Mouse (Mus musculus) heart, adult 2 months (tissue): Measurements from ENCODE around the gene Pip. TPM values are rescaled to one million over a fixed set of nuclear protein-coding genes. Genes with fewer than 3 reads are reported as not detected.

Source experiments
- DNase-seq, 2 experiments: peaks; one replicate each; pipeline ENCODE4 v3.0.0; 2021
- H3K27ac ChIP-seq: fragments of 200-600 bp; 2 replicates; pipeline ENCODE4 v1.8.1; 2022
- H3K27me3 ChIP-seq: fragments of 200-500 bp; 2 replicates; pipeline ENCODE4 v1.6.1; 2012; ENCODE audit warnings: mild to moderate bottlenecking, low read length, inconsistent platforms, mixed read lengths; ENCODE audit not compliant: control insufficient read depth, insufficient read depth
- H3K36me3 ChIP-seq: fragments of 200-500 bp; 2 replicates; pipeline ENCODE4 v1.6.1; 2012; ENCODE audit warnings: low read length, inconsistent platforms; ENCODE audit not compliant: control insufficient read depth, insufficient read depth
- H3K4me1 ChIP-seq: fragments of 200-500 bp; 2 replicates; pipeline ENCODE4 v1.6.1; 2011; ENCODE audit warnings: low read length; ENCODE audit not compliant: control insufficient read depth, insufficient read depth
- H3K4me3 ChIP-seq: fragments of 200-600 bp; 2 replicates; pipeline ENCODE4 v1.8.1; 2022
- H3K79me2 ChIP-seq: fragments of 200-500 bp; replicated peaks from 2 replicates; pipeline ENCODE4 v1.6.1; 2012; ENCODE audit warnings: mild to moderate bottlenecking, inconsistent platforms, low read length, moderate library complexity, mixed read lengths; ENCODE audit not compliant: control insufficient read depth, insufficient read depth
- H3K9ac ChIP-seq: fragments of 200-500 bp; 2 replicates; pipeline ENCODE4 v1.6.1; 2012; ENCODE audit warnings: low read depth, mild to moderate bottlenecking, control low read depth, inconsistent platforms, low read length, mixed read lengths
- CTCF ChIP-seq: fragments of 200-600 bp; IDR thresholded peaks from 2 replicates; pipeline ENCODE4 v1.8.1; 2022; ENCODE audit warnings: antibody characterized with exemption, mild to moderate bottlenecking, moderate library complexity
- EP300 ChIP-seq: fragments of 200-500 bp; IDR thresholded peaks from 2 replicates; pipeline ENCODE4 v1.6.1; 2011; ENCODE audit warnings: low read depth, low read length, control low read depth; ENCODE audit not compliant: insufficient read depth
- POLR2A ChIP-seq: fragments of 200-500 bp; IDR thresholded peaks from 2 replicates; pipeline ENCODE4 v1.6.1; 2011; ENCODE audit warnings: mild to moderate bottlenecking, low read depth, low read length, control low read depth; ENCODE audit not compliant: insufficient read depth
- WGBS: fragments of 180-500 bp; shearing (Covaris S2); methylation state at CpG from one replicate; pipeline ENCODE4 v1.1.7; 2018; 5-methylcytosine and 5-hydroxymethylcytosine counted together
- intact Hi-C: fragments of 180-260 bp; cut with DNase I; formaldehyde crosslinking; loops from one replicate; pipeline ENCODE4 v1.15.1; 2025
- long read RNA-seq: library from polyadenylated mRNA; stranded (forward); transcript quantifications from one replicate; pipeline ENCODE4 v2.0.0, GENCODE M21; 2021
- polyA plus RNA-seq: library from polyadenylated mRNA; depleted of rRNA; stranded (reverse); fragments of >200 nt; gene quantifications from 2 replicates; pipeline ENCODE4 v1.2.3, GENCODE M21; 2012; rRNA removed
- total RNA-seq, 2 experiments: library from RNA; stranded (reverse); gene quantifications; 2 replicates each; pipeline ENCODE4 v1.2.3; 2021

Pip gene
- total RNA-seq = not detected
- not detected in 2 replicates for polyA plus RNA-seq
- long read RNA-seq = 0 reads

DNA sequence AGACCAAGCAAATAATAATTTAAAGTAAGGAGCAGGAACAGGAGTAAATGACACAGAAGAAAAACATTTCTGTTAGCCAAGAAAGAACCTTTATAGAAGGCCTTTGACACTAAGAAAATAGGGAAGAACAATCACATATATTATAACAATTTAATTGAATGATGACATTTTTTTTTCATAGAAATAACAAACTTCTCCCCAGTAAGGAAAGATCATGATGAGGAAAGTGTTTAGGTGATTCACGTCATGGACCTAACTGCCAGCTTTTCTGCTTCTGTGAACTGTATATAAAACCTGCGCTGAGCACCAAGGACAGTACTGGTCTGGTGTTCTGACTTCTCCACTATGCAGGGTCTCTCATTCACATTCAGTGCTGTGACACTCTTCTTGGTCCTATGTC, at the start of gene Pip:
TSS of gene Pip (plus strand) at position 301 of the 400 bp plus-strand sequence.
- no peak within 1 kb of the TSS for H3K27ac ChIP-seq
- 65% methylated on average over 2 of the region's 2 CpGs for WGBS
- TF ChIP-seq POLR2A = no peak
- TF ChIP-seq EP300 = no peak
- no peak for TF ChIP-seq CTCF

DNA sequence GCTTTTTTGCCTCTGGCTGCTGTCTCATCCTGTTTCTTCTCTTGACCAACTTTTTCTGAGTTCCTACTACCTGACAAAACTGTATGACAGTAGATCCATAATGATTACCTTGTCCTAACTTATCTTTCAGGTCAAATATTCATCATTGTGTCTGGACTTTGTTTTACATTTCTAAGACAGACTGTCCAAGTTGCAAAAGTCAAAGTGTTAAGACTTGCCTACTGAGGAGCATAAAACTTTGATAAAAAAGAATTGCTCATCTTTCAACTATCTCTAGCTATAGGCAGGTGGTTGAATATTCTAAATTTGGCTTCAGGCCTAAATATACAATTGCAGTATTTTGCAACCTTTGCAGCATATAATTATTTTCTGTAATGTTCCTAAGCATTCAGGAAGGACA, 23.2 kb upstream of the Pip start:
- no peak overlapping the region for H3K27ac ChIP-seq
- no peaks in the 10 kb centered on the region for H3K36me3 ChIP-seq

More for the DNA sequence above, at the start of gene Pip:
- intact Hi-C loops = no loop called here
- no peaks in the 10 kb centered on the region for H3K79me2 ChIP-seq
- H3K36me3 ChIP-seq = no peaks in the 10 kb centered on the region
- no peak within 1 kb of the TSS for H3K4me3 ChIP-seq
- H3K4me1 ChIP-seq = no peaks in the 10 kb centered on the region
- DNase-seq = no peak
- no peak within 1 kb of the TSS for H3K9ac ChIP-seq
- H3K27me3 ChIP-seq = no peaks in the 10 kb centered on the region

DNA sequence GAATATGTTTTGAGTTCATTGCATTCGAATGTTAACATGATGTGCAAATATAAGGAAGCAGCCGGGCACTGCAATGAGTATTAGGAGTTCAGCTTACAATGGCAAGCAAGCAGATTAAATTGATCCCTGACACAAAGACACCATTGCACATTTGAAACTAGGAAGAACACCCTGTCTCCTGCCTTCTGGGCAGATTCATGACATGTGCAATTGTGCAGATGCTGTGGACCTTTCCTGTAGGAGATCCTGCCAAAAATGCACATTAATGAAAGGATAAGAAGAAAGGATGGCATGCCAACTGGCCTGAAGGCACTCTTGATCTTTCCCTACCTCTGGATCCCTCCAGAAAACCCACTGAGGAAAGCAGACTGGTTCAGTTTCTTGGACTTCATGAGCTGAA, 17.8 kb upstream of the Pip start:
- H3K9ac ChIP-seq = no peak overlapping the region
- WGBS = 78% methylated on average over 2 of the region's 2 CpGs
- no peak overlapping the region for H3K27ac ChIP-seq
- H3K27me3 ChIP-seq = no peaks in the 10 kb centered on the region
- intact Hi-C loops = no loop called here
- H3K79me2 ChIP-seq = no peaks in the 10 kb centered on the region
- TF ChIP-seq POLR2A = no peak
- TF ChIP-seq CTCF = no peak
- no peak for TF ChIP-seq EP300
- no peaks in the 10 kb centered on the region for H3K4me1 ChIP-seq
- no peak overlapping the region for H3K4me3 ChIP-seq
- DNase-seq = no peak
- H3K36me3 ChIP-seq = no peaks in the 10 kb centered on the region

More for the DNA sequence above, 23.2 kb upstream of the Pip start:
- Histone ChIP-seq H3K27me3 (no peaks in the 10 kb centered on the region), H3K4me1 (no peaks in the 10 kb centered on the region), H3K79me2 (no peaks in the 10 kb centered on the region), H3K4me3 (no peak overlapping the region), H3K9ac (no peak overlapping the region)
- no peak for DNase-seq
- intact Hi-C loops = no loop called here
- TF ChIP-seq CTCF (no peak), POLR2A (no peak), EP300 (no peak)

DNA sequence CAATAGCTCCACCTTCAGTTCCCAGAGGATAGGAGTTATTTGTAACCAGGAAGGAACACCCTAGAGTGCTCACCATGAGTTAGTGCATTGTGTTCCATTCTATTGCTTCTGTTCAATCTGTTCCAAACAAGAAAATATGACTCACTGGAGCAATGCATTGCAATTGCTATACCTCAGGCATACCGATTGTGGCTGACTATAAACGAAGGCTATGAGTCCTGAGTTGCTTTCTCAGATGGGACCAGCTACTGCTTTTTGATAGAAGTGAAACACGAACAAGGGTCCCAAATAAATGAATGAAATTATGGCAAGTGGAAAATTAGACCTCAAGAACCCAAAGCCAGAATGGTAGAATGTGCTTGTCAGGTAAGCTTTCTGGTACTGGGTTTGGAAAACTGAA, 5.4 kb downstream of the Pip start, which contains the start of gene Sval2:
TSS of gene Sval2 (plus strand) at position 301 of the 400 bp plus-strand sequence.
- Histone ChIP-seq H3K27ac (no peak within 1 kb of the TSS), H3K36me3 (no peaks in the 10 kb centered on the region), H3K4me3 (no peak within 1 kb of the TSS), H3K4me1 (no peaks in the 10 kb centered on the region), H3K9ac (no peak within 1 kb of the TSS), H3K27me3 (no peaks in the 10 kb centered on the region), H3K79me2 (no peaks in the 10 kb centered on the region)
- whole genome bisulfite sequencing = 63% methylated on average over 3 of the region's 3 CpGs
- DNase-seq = no peak
- intact Hi-C loops = no loop called here
- no peak for TF ChIP-seq CTCF
- no peak for TF ChIP-seq POLR2A
- no peak for TF ChIP-seq EP300

DNA sequence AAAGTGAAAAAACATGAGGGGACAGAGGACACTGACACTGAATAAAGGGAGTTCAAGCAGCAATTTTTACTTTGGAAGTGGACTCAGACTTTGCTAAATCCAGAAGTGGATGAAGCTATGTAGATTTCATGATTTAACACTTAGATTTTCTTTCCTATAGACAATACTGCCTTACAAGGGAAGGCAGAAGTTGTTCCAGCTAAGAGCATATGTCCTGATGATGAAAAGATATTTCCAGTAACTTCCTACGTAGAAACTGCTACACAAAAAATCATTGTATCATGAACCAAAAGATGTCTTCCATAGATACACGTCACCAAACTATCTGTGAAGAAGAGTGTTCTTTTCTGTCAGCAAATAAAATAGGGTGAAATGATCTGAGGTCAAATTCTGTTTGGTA, 16.7 kb downstream of the Pip start:
- no peaks in the 10 kb centered on the region for H3K36me3 ChIP-seq
- no peak overlapping the region for H3K4me3 ChIP-seq
- no peak overlapping the region for H3K9ac ChIP-seq
- no peak overlapping the region for H3K27ac ChIP-seq
- no peaks in the 10 kb centered on the region for H3K27me3 ChIP-seq
- DNase-seq = no peak
- intact Hi-C loops = no loop called here
- H3K79me2 ChIP-seq = no peaks in the 10 kb centered on the region
- TF ChIP-seq POLR2A (no peak), CTCF (no peak), EP300 (no peak)
- 53% methylated on average over 2 of the region's 2 CpGs for WGBS
- no peaks in the 10 kb centered on the region for H3K4me1 ChIP-seq

Other genes with a start within 250 kb of the Pip start
- 1 to 10 TPM; 1.6 to 2.0 TPM for gene Ephb6, start 242.1 kb upstream of the Pip start, total RNA-seq
- gene Ephb6, start 242.1 kb upstream of the Pip start, polyA plus RNA-seq = 1.9 and 2.1 TPM in 2 replicates
- gene Trpv6, start 211.1 kb upstream of the Pip start, total RNA-seq = not detected
- gene Trpv6, start 211.1 kb upstream of the Pip start, polyA plus RNA-seq = not detected in 2 replicates
- gene Trpv5, start 166.8 kb upstream of the Pip start, total RNA-seq = not detected
- not detected in 2 replicates for gene Trpv5, start 166.8 kb upstream of the Pip start, polyA plus RNA-seq
- gene Llcfc1, start 163.1 kb upstream of the Pip start, total RNA-seq = not detected
- gene Llcfc1, start 163.1 kb upstream of the Pip start, polyA plus RNA-seq = 0.35 and 0.47 TPM in 2 replicates
- gene Kel, start 143.2 kb upstream of the Pip start, total RNA-seq = under 1 TPM in 1 of 2 experiments, not detected in 1; 0.27 TPM
- 0.16 TPM in 1 of 2 replicates, not detected in the other for gene Kel, start 143.2 kb upstream of the Pip start, polyA plus RNA-seq
- not detected for gene Olfr459, start 72.4 kb upstream of the Pip start, total RNA-seq
- gene Olfr459, start 72.4 kb upstream of the Pip start, polyA plus RNA-seq = not detected in 2 replicates
- gene Sval2, start 5.5 kb downstream of the Pip start, total RNA-seq = not detected
- not detected in 2 replicates for gene Sval2, start 5.5 kb downstream of the Pip start, polyA plus RNA-seq
- not detected for gene Sval1, start 104.1 kb downstream of the Pip start, total RNA-seq
- not detected in 2 replicates for gene Sval1, start 104.1 kb downstream of the Pip start, polyA plus RNA-seq
- gene Sval3, start 120.6 kb downstream of the Pip start, total RNA-seq = not detected
- gene Sval3, start 120.6 kb downstream of the Pip start, polyA plus RNA-seq = not detected in 2 replicates
- gene Sva, start 190.9 kb downstream of the Pip start, total RNA-seq = not detected
- not detected in 2 replicates for gene Sva, start 190.9 kb downstream of the Pip start, polyA plus RNA-seq